Mouse (Mus musculus): ENCODE measurements at regions not wholly inside any gene's neighbourhood (a gene's known extent, or its start where the extent isn't known, plus 50 kb on each side); places are given as distances from the start of the nearest gene placed in this dataset.

DNA sequence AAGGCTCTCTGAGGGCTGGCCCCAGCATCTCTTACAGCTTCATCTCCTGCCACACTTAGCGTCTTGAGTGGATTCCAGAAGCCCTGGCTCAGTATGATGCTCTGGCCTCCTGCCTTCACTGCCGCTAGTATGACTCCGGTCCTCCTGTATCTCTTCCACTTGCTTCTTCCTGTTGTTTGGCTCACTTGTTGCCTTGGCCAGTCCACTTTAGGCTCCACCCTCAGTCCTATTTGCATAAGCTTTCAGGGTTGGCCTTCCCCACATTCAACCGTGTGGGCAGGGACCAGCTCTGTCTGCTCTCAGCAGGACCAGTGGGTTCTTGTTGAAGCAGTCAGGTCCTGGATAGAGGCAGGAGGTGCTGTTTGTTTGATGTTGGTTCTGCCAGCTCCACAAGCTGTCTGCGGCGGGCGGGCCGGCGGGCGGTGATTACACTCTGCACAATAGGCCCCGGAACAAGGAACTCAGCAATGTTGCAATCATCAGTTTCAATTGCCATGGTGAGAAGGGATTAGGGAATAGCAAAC, 232.6 kb upstream of the Chd6 start:
- TF ChIP-seq RAD21 (IDR thresholded peaks at IDR 0.05; ENCODE audit: low read depth, low read length) (no peak), CTCF (IDR thresholded peaks at IDR 0.05 in 2 of 3, conservative IDR thresholded peaks at IDR 0.05 in 1 of 3; ENCODE audit: control insufficient read depth in 1 of 3, insufficient read depth in 1 of 3, low read depth in 2 of 3, low read length in 3 of 3, poor library complexity in 1 of 3, severe bottlenecking in 1 of 3) (no peak), TBP (IDR thresholded peaks at IDR 0.05; ENCODE audit: low read depth, low read length) (no peak), ELF1 (IDR thresholded peaks at IDR 0.05; ENCODE audit: low read depth, low read length) (no peak), POLR2A (IDR thresholded peaks at IDR 0.05; ENCODE audit: control insufficient read depth in 1 of 2, insufficient read depth in 1 of 2, low read depth in 1 of 2, low read length in 2 of 2, poor library complexity in 1 of 2) (no peak), MAX (IDR thresholded peaks at IDR 0.05; ENCODE audit: low read length) (no peak), ZKSCAN1 (IDR thresholded peaks at IDR 0.05; ENCODE audit: low read depth, low read length) (no peak), USF1 (IDR thresholded peaks at IDR 0.05; ENCODE audit: low read depth, low read length) (no peak), ZMIZ1 (IDR thresholded peaks at IDR 0.05; ENCODE audit: low read depth, low read length) (no peak), TCF12 (IDR thresholded peaks at IDR 0.05; ENCODE audit: low read depth, low read length) (no peak), UBTF (IDR thresholded peaks at IDR 0.05; ENCODE audit: borderline replicate concordance, insufficient read depth, low read depth, low read length) (no peak), SMC3 (IDR thresholded peaks at IDR 0.05; ENCODE audit: low read depth, low read length) (no peak), ZNF384 (IDR thresholded peaks at IDR 0.05; ENCODE audit: low read depth, low read length) (no peak)
